Comparison of ENCODE assay signal across 11 mouse cellular contexts in the genomic region with DNA sequence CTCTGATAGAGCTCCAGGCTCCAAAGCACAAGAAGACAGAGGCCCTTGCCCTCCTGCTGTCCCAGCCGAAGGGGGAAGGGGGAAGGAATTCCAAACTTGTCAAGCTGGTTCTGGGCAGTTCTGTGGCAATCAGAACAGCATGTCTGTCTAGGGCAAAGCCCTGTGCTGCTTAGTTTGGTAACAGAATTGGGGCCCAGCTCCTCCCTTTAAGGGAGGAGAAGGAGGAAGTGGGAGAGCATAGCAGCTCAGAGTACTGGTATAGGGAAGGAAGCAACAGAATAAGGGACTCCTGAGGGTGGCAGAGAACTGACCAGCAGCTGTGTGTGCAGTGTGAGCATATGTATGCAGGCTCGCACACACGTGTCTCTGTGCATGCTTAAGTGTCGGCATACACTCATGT. TPM values are rescaled to one million over a fixed set of nuclear protein-coding genes. Genes with fewer than 3 reads are reported as not detected.
A peak's percentile ranks its signal among the peaks of the same experiment; 100 is the strongest.
DNase-seq lines count a peak whose midpoint lies in the region; ATAC-seq and TF ChIP-seq lines count a peak whose summit lies in the region.
"Had no signal": no experiment of that assay in that cellular context is flagged by ENCODE, and none has a peak within 500 bp of the region (broad histone marks: within the 10 kb centered on the region; RNA-seq: fewer than 3 reads in every experiment).

No protein-coding gene starts in this region.

- H3K27me3 ChIP-seq in limb, embryonic 15.5 days = no peaks in the 10 kb centered on the region
- peaks cover 8% of the 10 kb centered on the region; the same call in 1 of the 2 replicates for H3K27me3 ChIP-seq in limb, embryonic 10.5 days (ENCODE audit: low read depth, poor library complexity, severe bottlenecking)
- H3K27me3 ChIP-seq in liver, postnatal 0 days (ENCODE audit: insufficient read depth, low read length) = no peaks in the 10 kb centered on the region
- H3K27me3 ChIP-seq in stomach, embryonic 15.5 days (replicated peaks) = no peaks in the 10 kb centered on the region

- H3K4me1 ChIP-seq in limb, embryonic 15.5 days = no peaks in the 10 kb centered on the region
- H3K4me1 ChIP-seq in limb, embryonic 10.5 days = peaks cover 2% of the 10 kb centered on the region; the same call in 1 of the 2 replicates
- H3K4me1 ChIP-seq in liver, postnatal 0 days (ENCODE audit: insufficient read depth) = peaks cover 3% of the 10 kb centered on the region; the same call in 1 of the 2 replicates
- no peaks in the 10 kb centered on the region; the same call in 1 of the 2 replicates for H3K4me1 ChIP-seq in stomach, embryonic 15.5 days

- H3K36me3 ChIP-seq in limb, embryonic 15.5 days = no peaks in the 10 kb centered on the region
- H3K36me3 ChIP-seq in limb, embryonic 10.5 days = no peaks in the 10 kb centered on the region
- peaks cover 6% of the 10 kb centered on the region for H3K36me3 ChIP-seq in liver, postnatal 0 days (replicated peaks; ENCODE audit: insufficient read depth, low read length)
- no peaks in the 10 kb centered on the region for H3K36me3 ChIP-seq in stomach, embryonic 15.5 days

- H3K4me3 ChIP-seq in limb, embryonic 15.5 days = no peak overlapping the region
- no peak overlapping the region for H3K4me3 ChIP-seq in limb, embryonic 10.5 days
- H3K4me3 ChIP-seq in liver, postnatal 0 days (ENCODE audit: low read depth, low read length) = no peak overlapping the region
- no peak overlapping the region for H3K4me3 ChIP-seq in stomach, embryonic 15.5 days (replicated peaks)

- DNase-seq in limb, embryonic 10.5 days (ENCODE audit: low spot score) = no peak
- DNase-seq in brain, adult 2 months (ENCODE audit: low read depth, low spot score) = peak; percentile 27
- DNase-seq in liver, postnatal 0 days = peak; percentile 26
- DNase-seq in testis, postnatal 10 days (ENCODE audit: low spot score) = no peak
- no peak for DNase-seq in cerebellum, adult 9-11 months
- DNase-seq in thymus, postnatal 14 days = no peak
- DNase-seq: kidney, adult 8-10 months had no signal

- 61% methylated on average over 4 of the region's 4 CpGs for WGBS in limb, embryonic 15.5 days
- WGBS in limb, embryonic 10.5 days = 75% methylated on average over 4 of the region's 4 CpGs
- WGBS in liver, postnatal 0 days (ENCODE audit: insufficient replicate concordance) = 27% methylated on average over 4 of the region's 4 CpGs
- WGBS in stomach, embryonic 15.5 days = 61% methylated on average over 4 of the region's 4 CpGs

- no peak for TF ChIP-seq CTCF in liver, postnatal 0 days (IDR thresholded peaks at IDR 0.05; ENCODE audit: low read depth)

- no peak overlapping the region for H3K4me2 ChIP-seq in limb, embryonic 15.5 days
- no peak overlapping the region for H3K4me2 ChIP-seq in liver, postnatal 0 days (ENCODE audit: low read depth, low read length)
- H3K4me2 ChIP-seq in stomach, embryonic 15.5 days = no peak overlapping the region
- H3K4me2 ChIP-seq: heart, embryonic 11.5 days had no signal

- H3K27ac ChIP-seq in limb, embryonic 15.5 days = no peak overlapping the region
- no peak overlapping the region for H3K27ac ChIP-seq in limb, embryonic 10.5 days
- peak overlapping the region; percentile 57; the same call in 1 of the 2 replicates for H3K27ac ChIP-seq in liver, postnatal 0 days (ENCODE audit: low read depth)
- H3K27ac ChIP-seq in stomach, embryonic 15.5 days = no peak overlapping the region

- no peaks in the 10 kb centered on the region for H3K9me3 ChIP-seq in limb, embryonic 15.5 days
- H3K9me3 ChIP-seq in limb, embryonic 10.5 days (replicated peaks) = no peaks in the 10 kb centered on the region
- no peaks in the 10 kb centered on the region for H3K9me3 ChIP-seq in liver, postnatal 0 days (ENCODE audit: low read length)
- H3K9me3 ChIP-seq in stomach, embryonic 15.5 days = no peaks in the 10 kb centered on the region

- no peak overlapping the region for H3K9ac ChIP-seq in limb, embryonic 15.5 days
- H3K9ac ChIP-seq in liver, postnatal 0 days (replicated peaks) = no peak overlapping the region
- H3K9ac ChIP-seq in stomach, embryonic 15.5 days = no peak overlapping the region

- 0 out of 2 replicates have a peak, but pooled peaks have one; percentile 35 for ATAC-seq in limb, embryonic 15.5 days (ENCODE audit: insufficient number of reproducible peaks, low FRiP score, low TSS enrichment, low read depth)
- ATAC-seq in liver, postnatal 0 days = peak; percentile 67
- peak; percentile 70 for ATAC-seq in stomach, embryonic 15.5 days (ENCODE audit: insufficient read depth, low FRiP score, low read depth)

- no peak for TF ChIP-seq EP300 in liver, postnatal 0 days (IDR thresholded peaks at IDR 0.05; ENCODE audit: low read depth)

RNA-seq across cellular contexts. Expression of gene Lcp2, which starts 25.6 kb away (rescaled TPM):
- 7.2 and 7.4 TPM in 2 replicates for polyA plus RNA-seq in limb, embryonic 15.5 days (2015; fragmentation: Nextera tagmentation; extraction: Ambion mirVana)
- 1.0 and 1.2 TPM in 2 replicates for polyA plus RNA-seq in limb, embryonic 10.5 days (2016; fragmentation: Nextera tagmentation; extraction: Ambion mirVana)
- 9.8 and 12.3 TPM in 2 replicates for polyA plus RNA-seq in liver, postnatal 0 days (2015; fragmentation: Nextera tagmentation; extraction: Ambion mirVana)
- polyA plus RNA-seq in stomach, embryonic 15.5 days (2015; fragmentation: Nextera tagmentation; extraction: Ambion mirVana) = 3.6 and 3.8 TPM in 2 replicates

RNA-seq across cellular contexts. Expression of gene 4930469K13Rik, which starts 26.0 kb away (rescaled TPM):
- 0.44 TPM in 1 of 2 replicates, not detected in the other for polyA plus RNA-seq in limb, embryonic 15.5 days (2015; fragmentation: Nextera tagmentation; extraction: Ambion mirVana)
- not detected in 2 replicates for polyA plus RNA-seq in limb, embryonic 10.5 days (2016; fragmentation: Nextera tagmentation; extraction: Ambion mirVana)
- polyA plus RNA-seq in liver, postnatal 0 days (2015; fragmentation: Nextera tagmentation; extraction: Ambion mirVana) = not detected in 2 replicates
- polyA plus RNA-seq in stomach, embryonic 15.5 days (2015; fragmentation: Nextera tagmentation; extraction: Ambion mirVana) = 0.19 and 0.23 TPM in 2 replicates
- polyA plus RNA-seq: heart, embryonic 11.5 days; small intestine, adult 2 months had no signal

Comparison
In these comparisons a context has a peak if more than half of its experiments do, and no peak if none do; other contexts are left out.
1. DNase-seq: peak in brain, adult 2 months (single experiment) and liver, postnatal 0 days (single experiment); none in limb, embryonic 10.5 days (single experiment), testis, postnatal 10 days (single experiment), cerebellum, adult 9-11 months (single experiment) and thymus, postnatal 14 days (single experiment).
2. Peak in every context shown above with its lines, with median percentiles within 50 percentile points of each other: ATAC-seq.